Mouse (Mus musculus) cerebellum, postnatal 4 days (tissue): ENCODE measurements at regions not wholly inside any gene's neighbourhood (a gene's known extent, or its start where the extent isn't known, plus 50 kb on each side); places are given as distances from the start of the nearest gene placed in this dataset.

Experiments used
- DNase-seq, 2 experiments: peaks; one replicate each; pipeline ENCODE4 v3.0.0; 2022; ENCODE audit warnings: low spot score in 2 of 2, mixed read lengths in 1 of 2

GRCm38 (mm10) chr7:36940611-36941010 lies 242.7 kb downstream of the Tshz3 start:
- DNase-seq: no peak

DNA sequence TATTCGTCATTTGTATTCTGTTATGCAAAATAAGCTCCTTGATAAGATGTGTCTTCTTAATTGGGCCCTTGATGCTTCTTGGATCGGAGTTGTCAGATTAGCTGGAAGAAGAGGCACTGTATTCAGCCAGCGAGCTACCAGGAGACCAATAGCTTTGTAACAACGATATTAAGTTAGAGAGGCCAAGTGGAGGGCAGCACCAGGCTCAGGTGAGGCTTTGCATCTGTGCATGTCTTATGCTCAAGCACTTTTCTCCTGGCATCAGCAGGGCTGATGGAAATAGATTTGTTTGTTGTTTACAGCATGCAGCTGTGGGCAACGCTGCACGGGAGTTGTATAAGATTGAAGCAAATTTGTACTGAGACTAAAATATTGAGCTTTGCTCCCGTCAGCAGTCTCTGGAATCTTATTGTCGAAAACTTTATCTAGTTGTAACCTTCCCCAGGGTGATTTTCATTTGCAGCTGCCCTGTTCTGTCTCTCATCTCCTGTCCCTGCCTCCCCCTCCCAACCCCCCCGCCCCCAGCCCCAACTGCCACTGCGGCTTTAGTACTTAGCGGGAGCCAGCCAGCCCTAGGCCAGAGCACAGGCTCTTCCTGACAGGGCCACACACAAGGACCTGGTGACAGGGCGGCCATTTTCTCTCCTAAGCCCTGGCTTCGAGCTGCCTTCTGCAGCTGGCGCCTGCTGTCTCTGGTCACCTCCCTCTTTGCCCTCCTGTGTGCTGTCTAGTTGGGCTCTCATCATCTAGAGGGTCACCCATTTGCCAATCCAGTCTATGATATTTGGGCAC lies 247.3 kb downstream of the Tshz3 start:
- no peak for DNase-seq

- no peak for DNase-seq
Observed at GRCm38 (mm10) chr7:36949511-36949910, 251.6 kb downstream of the Tshz3 start.

DNA sequence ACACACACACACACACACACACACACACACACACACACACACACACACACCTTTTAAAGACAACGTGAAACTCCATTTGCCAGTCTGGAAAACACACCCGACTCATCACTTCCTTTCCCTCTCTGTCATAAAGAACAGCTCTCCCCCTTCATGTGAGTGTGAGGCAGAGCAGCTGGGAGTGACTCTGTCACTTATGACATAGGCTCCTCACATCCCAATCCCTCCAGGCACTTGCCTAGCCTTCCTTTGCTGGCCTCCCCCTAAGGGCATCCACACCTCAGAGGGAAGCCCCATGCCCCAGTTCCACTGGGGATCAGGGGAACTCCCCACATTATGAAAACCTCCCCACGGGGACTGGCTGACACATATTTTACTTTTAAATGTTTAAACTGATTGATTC lies 257.5 kb downstream of the Tshz3 start:
- DNase-seq: no peak

- DNase-seq: no peak
Observed at GRCm38 (mm10) chr7:36958255-36958654, 260.3 kb downstream of the Tshz3 start.

DNA sequence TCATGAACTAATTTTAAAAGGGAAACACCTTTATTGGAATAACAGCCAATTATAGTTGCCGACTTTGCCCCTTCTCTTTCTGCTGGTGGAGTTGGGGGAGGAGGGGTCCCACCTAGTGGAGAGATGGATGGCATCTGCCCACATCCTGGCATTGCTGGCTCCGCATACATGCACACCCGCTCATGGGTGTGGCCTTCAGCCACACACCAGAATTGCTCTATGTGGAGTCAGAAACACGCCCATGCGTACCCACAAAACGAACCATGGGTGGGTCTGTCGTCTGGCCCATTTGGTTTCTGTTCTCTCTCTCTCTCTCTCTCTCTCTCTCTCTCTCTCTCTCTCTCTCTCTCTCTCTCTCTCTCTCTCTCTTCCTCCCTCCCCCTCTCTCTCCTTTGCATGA lies 273.9 kb downstream of the Tshz3 start:
- DNase-seq: no peak

DNA sequence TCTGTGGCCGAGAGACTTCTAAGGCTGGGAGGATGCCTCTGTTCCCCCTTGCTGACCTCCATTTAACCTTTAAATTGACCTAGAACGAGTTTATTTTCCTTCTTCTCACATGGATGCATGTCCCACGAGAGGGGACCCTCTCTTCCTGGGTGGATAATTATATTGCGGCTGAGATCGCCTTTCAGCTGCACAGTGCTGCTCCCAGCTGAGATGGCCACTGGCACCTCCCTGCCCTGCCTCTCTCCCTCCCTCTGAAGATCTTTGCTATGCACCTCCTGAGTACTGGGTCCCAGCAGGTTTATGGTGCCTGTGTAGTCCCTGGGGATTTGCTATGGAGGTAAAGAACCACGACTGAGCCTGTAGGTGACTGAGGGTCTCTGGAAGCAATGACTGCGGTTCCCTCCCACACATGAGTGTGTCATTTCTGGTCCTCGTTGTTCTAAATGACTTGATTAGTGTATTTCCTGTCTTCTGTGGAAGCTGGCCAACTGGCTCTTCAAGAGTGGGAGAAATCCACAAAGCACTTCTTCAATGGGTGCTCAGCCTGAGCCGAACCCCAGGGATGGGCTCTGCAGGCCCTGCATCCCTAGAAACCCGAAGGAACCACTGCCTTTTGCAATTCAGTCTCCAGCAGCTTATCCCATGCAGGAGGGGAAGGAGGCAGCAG lies 275.9 kb downstream of the Tshz3 start:
- DNase-seq: no peak

DNA sequence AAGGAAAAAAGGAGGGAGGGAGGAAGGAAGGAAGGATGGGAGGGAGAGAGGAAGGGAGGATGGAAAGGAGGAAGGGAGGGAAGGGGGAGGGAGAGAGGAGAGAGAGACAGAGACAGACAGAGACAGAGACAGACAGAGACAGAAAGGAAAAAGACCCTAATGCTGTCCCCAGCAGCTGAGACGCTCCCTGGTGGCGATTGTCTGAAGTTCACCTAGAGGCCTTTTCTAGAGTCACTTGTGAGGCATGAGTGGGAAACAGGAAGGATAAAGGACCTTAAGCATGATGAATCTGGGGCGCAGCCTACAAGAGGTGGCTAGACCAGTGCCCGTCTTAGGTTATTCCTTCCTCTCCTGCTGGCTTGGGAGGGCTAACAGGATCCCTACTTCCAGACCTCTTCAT lies 276.7 kb downstream of the Tshz3 start:
- DNase-seq: peak in 1 of 2 experiments; percentile 52

DNA sequence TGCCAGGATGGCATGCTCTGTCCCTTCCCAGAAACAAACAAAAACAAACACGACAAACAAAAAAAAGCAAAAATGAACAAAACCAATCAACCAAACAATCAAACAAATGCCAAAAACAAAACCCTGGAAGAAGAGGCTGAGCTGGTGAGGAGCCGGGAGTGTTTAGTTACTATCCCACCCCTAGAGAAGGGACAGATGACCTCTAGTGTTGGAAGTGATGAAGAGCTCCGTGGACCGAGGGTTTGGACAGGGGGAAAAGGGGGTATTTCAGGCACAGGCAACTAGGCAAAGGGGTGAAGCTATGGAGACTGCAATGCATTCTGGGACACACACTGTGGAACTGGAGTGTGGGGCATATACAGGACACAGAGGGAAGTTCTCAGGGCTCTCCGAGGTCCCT lies 277.6 kb downstream of the Tshz3 start:
- DNase-seq: no peak

DNA sequence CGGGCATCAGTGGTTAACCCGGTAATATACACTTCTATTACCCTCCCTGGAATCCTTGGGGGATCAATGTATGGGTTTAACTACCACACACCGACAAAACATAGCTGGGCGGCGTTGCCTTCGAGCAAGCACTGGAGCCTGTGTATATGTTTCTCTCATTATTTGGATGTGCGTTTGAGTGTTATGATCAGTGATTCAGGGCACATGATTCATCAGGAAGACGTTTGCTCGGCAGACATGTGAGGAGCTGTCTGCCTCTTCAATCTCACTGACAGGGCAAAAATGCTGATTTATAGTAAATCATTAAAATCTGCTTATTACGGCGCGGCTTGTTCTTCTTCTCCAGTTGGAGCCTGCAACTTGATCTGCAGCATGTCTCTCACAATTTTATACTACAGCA lies 279.9 kb downstream of the Tshz3 start:
- no peak for DNase-seq

DNA sequence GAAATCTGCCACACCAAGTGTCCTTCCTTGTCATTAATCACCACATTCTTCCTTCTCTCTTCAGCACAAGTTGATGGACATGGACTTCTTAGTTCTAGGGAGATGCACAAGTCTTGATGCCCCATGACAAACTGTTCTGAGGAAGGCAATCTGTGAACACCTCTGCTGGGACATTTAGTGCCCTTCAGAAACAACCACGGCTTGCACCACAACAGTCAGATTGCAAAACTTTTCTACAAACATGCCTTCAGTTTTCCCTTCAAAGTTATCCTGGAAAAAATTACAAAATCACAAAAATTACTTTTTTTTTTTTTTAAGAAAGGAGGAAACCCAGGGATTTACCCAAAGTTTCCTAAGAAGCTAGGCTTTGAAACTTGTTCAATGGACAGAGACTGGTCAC lies 291.5 kb downstream of the Tshz3 start:
- no peak for DNase-seq

DNA sequence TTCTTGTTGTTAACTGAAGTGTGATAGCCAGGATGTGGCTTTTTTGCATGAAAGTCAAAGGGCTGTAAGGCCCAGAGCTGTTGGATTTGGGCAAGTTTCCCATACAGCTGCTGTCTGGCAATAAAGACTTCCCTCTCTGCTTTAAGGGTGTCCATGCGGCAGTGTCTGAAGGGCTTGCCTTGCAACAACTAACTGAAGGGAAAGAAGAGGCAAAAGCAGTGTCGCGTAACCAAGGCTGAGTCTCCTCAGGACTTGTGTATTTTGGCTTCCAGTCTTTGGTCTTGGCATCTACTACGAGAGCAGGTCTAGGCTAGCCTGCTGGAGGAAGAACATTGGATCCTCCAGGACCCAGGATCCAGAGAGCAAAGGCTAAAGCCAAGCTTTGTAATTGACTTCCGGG lies 306.7 kb downstream of the Tshz3 start:
- DNase-seq: no peak

DNA sequence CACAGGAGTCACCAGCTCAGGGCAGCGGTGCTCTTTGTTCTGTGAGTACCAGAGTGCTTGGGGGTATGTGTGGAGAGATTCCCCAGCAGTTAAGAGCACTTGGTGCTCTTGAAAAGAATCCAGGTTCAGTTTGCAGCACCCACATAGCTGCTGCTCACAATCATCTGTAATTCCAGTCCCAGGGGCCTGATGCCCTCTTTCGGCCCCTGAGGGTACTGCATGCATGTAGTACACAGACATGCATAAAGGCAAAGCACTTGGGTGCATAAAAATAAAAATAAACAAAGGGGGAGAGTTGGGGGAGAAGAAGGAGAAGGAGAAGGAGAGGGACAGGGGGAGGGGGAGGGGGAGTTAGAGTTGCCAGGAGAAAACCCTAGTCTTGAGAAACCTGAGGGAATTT lies 307.8 kb downstream of the Tshz3 start:
- no peak for DNase-seq

DNA sequence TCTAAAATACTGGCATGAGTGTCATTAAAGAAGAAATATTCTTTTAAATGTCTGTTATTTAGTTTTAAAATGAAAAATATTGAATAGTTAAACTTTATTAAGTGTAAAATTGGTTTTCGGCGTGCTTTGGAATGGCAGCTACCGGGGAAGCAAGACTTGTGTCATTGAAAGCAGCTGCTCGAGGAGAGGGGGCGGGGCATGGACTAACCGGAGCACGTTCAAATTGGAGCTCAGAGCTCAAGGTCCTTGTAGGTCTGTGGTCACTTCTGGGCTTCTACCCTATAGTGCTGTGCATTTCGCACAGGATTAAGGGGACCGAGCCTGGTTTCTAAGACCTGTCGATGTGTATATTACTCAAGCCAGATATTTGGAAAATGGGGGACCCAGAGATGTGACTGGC lies 309.0 kb downstream of the Tshz3 start:
- DNase-seq: no peak

- DNase-seq: no peak
Observed at GRCm38 (mm10) chr7:37011180-37011754, 313.3 kb downstream of the Tshz3 start.

GRCm38 (mm10) chr7:37020078-37020477 lies 322.2 kb downstream of the Tshz3 start:
- no peak for DNase-seq

GRCm38 (mm10) chr7:37024501-37025025 lies 326.6 kb downstream of the Tshz3 start:
- DNase-seq: no peak

DNA sequence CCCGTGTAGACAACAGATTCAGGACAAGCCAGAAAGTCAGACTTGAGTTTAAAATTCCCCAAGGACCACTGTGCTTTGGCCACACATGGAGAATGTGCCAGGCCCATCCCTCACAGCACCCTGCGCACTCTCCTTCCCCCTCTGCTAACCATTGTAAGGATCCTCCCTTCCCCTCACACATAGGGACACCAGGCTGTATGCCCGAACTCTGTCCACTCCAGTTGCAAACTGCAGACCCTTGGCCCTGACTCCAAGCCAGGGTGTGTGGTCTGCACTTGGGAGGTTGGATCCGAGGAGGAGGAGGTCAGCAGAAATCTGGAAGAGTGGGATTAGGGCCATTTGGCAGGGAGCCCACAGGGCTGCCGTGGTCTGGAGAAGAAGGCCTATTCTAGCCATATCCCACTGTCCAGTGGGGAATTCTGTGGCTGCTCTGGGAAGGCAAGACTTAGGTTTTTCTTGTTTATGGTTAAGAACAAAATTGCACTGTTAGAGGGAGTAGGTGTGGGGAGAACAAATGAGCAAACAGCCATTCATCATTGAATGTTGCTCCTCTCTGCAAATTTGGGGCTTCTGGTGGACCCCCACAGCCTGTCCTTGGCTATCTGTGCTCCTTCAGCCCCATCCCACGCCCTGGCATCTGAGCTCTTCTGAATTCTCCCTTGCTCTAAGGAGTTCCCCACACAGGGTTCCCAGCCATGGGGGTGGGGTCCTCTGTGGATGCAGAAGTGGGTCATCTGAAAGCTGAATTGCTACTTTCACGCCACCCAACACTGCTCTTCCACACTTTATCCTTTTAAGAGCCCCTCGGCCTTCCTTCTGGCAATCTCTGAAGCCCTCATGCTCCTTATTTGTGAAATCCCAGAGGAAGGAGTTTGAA lies 366.9 kb downstream of the Tshz3 start:
- peak in 1 of 2 experiments; percentile 12 for DNase-seq

GRCm38 (mm10) chr7:37077698-37078097 lies 379.8 kb downstream of the Tshz3 start:
- DNase-seq: no peak

DNA sequence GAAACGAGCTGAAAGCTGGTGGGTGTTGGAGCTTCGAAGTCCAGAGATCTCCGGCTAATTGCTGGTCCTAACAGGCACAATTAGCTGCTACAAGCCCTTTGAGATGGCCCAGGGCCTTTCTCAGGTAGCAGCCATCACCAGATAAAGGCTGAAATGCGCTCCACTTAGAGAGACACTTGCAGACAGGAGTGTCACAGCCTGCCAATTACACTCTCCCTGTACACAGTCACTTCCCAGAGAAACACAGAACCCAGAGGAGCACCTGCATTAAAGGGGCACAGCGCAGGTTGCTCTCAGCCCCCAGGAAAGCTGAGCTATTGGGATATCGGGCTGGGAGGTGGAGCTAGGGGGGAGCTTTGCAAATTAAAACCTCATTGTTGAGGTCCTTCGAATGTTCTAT lies 380.2 kb downstream of the Tshz3 start:
- DNase-seq: no peak

DNA sequence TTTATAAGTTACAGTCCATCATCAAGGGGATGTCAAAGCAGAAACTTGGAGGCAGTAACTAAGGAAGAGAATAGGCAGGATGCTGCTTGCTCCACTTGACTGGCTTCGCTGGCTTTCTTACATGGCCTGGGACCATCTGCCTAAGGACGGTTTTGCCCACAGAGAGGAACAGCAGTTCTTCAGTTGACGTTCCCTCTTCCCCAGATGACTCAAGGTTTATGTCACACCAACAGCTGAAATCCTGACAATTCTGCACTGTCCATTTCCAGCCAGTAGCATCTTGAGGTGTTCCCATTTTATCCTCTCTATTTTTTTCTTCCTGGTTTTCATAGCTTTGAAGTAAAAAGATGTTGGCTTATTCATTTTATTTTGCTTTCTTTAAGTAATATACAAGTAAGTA lies 391.8 kb downstream of the Tshz3 start:
- no peak for DNase-seq

DNA sequence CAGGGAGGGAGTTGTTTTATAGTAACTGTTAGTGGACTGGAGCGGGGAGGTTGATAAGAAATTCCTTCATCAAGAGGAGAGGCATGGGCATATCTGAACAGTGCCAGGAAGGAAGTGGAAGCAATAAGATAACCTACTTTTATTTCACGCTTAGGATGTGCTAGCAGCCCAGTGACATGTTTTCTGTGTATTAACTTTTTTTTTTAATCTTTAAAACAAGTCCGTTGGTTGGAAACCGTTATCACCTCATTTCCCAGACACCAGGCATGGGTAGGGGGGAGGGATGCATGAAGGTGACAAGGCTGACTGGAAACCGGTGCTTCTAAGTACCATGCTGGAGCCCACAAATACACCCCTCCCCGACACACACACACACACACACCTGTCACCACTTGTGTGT lies 394.7 kb downstream of the Tshz3 start:
- DNase-seq: no peak
